Mouse (Mus musculus): ENCODE measurements around the gene Gm11127.

DNA sequence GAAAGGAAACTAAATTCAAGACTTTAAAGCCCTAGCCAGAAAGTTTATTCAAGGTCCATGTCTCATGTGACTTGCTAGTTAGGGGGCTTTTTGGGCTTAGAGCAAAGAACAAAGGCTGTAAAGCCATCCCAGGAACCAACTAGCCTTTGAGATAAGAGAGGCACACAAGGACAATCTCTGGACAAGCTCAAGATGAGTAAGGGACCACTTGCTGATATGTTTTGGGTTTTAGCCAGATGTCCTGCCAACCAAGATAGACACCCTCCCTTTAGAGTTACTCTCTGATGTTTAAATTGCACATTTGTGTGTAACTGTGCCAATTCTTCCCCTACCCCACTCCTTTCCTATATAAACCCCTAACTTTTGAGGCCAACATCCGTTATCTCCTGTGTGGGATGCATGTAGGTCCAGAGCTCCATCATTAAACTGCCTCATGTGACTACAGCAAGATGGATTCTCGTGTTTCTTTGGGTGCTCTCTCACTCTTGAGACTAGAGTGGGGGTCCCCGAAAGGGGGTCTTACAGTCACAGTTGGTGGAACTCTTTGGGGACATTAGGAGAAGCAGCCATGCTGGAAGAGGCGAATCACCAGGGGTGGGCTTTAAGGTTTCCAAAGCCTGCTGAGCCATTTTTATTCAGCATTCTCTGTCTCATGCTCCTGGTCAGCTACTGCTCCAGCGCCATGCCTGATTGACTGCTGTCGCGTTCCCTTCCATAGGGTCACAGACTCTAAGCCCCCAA lies 29.1 kb downstream of the Gm11127 start:
- TF ChIP-seq TAL1 (IDR thresholded peaks at IDR 0.05; ENCODE audit: low read length) (no peak), GATA1 (IDR thresholded peaks at IDR 0.05; ENCODE audit: low read length) (no peak)

All from erythroblast, embryonic 14.5 days (primary cell).